Mouse (Mus musculus) adrenal gland, postnatal 25 days (tissue): Measurements from ENCODE around the gene Zbtb34. TPM values are rescaled to one million over a fixed set of nuclear protein-coding genes. Genes with fewer than 3 reads are reported as not detected.

Experiments used
- DNase-seq: peaks from one replicate; pipeline ENCODE4 v3.0.0; 2021; ENCODE audit warnings: mixed read lengths
- total RNA-seq: library from RNA; stranded (reverse); gene quantifications from 2 replicates; pipeline ENCODE4 v1.2.3, GENCODE M21; 2021

The Zbtb34 gene
- total RNA-seq, 1 experiment from 2014 or later: 12.5 TPM

DNA sequence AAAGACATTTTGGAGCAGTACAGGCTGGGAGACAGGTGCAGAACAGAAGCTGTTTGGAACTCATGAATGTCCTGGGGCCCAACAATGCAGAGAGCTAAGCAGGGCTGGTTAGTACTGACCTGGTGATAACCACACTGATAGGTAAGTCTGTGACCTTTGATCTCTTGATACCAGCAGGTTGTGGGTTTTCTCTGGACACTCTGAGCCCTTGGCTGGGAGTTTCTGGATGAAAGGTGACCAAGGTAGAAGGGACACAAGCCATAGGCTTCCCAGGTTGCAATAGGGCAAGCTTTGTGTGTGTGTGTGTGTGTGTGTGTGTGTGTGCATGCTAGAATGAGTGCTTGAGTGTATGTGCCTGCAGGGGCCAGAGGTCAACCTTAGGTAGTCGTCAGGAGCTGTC, 15.7 kb upstream of the Zbtb34 start:
- no peak for DNase-seq

- no peak for DNase-seq
Measured at GRCm38 (mm10) chr2:33445741-33446140, 14.6 kb upstream of the Zbtb34 start.

- no peak for DNase-seq
Measured at GRCm38 (mm10) chr2:33444862-33445261, 13.7 kb upstream of the Zbtb34 start.

- peak; percentile 97 for DNase-seq
Measured at GRCm38 (mm10) chr2:33444358-33444757, 13.2 kb upstream of the Zbtb34 start.

GRCm38 (mm10) chr2:33442701-33443100, 11.6 kb upstream of the Zbtb34 start:
- no peak for DNase-seq

- no peak for DNase-seq
Measured at GRCm38 (mm10) chr2:33440893-33441292, 9.8 kb upstream of the Zbtb34 start.

DNA sequence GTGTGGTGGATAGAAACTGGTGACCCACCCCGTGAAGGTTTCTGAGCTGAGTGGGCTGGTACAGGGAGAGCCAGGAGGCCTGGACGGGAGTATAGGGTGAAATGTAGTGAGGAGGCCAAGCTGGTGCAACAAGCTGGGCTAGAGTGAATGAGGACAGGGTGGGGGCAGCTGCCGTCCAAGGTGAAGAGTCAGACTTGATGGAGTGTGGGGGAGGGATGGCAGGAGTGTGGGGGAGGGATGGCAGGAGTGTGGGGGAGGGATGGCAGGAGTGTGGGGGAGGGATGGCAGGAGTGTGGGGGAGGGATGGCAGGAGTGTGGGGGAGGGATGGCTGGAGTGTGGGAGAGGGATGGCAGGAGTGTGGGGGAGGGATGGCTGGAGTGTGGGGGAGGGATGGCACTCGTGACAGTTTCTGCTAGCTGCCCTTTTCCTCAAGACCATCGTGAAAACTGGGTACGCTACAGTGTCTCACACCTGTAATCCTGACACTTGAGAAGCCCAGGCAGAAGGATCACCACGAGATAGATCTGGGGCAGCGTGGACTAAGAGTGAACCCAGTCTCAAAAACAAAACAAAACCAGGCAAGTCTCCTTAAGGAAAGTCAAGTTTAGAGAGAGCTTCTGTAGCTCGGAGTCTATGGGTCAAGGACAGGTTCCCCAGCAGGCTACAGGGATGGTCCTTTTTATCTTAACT, 9.0 kb upstream of the Zbtb34 start:
- DNase-seq: no peak

GRCm38 (mm10) chr2:33439471-33439881, 8.4 kb upstream of the Zbtb34 start:
- DNase-seq: no peak

- DNase-seq: no peak
Measured at GRCm38 (mm10) chr2:33438377-33438776, 7.3 kb upstream of the Zbtb34 start.

- DNase-seq: no peak
Measured at GRCm38 (mm10) chr2:33437184-33437583, 6.1 kb upstream of the Zbtb34 start.

DNA sequence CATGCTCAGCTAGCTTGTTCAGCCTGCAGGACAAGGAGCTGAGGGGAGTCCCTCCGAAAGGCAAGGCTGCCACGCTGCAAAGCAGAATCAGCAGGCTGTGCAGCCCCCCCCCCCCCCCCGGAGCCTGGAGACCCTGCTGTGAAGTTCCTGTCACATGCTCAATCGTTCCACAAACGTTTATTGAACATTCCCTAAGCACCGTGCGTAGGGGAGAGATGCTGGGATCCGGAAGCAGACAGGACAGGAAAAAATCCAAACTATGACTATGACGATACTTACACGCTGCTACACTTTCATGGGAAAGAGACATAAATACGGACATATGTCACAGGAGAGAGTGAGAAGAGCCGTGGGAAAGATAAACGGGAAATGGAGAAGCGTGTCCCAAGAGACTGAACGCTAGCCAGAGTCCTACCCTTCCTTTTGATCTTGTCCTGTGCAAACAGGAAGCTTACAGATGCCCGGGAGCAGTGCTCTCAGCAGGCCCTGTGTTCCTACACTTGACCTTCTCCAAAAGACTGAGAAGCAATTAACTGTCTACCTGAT, 5.0 kb upstream of the Zbtb34 start:
- DNase-seq: no peak

- DNase-seq: no peak
Measured at GRCm38 (mm10) chr2:33435036-33435650, 4.0 kb upstream of the Zbtb34 start.

DNA sequence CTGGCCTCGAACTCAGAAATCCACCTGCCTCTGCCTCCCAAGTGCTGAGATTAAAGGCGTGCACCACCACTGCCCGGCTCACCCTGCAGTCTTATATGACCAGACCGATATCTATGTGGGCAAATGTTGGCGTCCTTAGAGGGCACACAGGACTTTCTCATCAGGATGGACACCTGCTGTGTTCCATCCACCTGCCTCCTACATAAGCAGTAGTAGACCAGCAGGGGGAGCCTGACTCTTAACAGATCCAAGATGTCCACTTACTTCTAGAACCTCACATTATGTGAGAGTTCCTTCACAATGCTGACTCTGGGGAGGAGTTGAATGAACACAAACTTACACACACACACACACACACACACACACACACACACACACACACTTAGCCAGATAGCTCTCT, 1.8 kb upstream of the Zbtb34 start:
- DNase-seq: peak; percentile 35

GRCm38 (mm10) chr2:33430081-33430770, 898 bp downstream of the Zbtb34 start:
- no peak for DNase-seq

DNA sequence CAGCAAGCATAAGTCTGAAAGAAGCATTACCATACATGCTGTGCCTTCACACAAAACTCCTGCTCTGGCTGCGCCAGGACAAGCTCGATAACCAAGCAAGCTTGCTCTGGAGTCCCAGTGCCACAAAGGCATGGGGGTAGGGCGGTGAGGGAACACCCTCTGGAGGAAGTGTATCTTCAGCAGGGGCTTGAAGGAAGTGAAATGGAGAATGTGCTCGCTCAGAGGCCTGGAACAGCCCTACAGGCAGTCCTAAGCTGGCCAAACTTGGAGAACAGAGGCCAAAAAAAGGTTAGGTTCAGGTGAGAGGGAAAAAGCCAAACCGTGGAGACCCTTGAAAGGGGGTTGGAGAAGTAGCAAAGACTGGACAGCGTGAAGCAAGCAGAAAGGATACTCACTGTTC, 1.8 kb downstream of the Zbtb34 start:
- no peak for DNase-seq

- no peak for DNase-seq
Measured at GRCm38 (mm10) chr2:33426640-33427398, 4.3 kb downstream of the Zbtb34 start.

GRCm38 (mm10) chr2:33417454-33417853, 13.7 kb downstream of the Zbtb34 start:
- no peak for DNase-seq

GRCm38 (mm10) chr2:33414019-33414418, 17.1 kb downstream of the Zbtb34 start:
- no peak for DNase-seq

DNA sequence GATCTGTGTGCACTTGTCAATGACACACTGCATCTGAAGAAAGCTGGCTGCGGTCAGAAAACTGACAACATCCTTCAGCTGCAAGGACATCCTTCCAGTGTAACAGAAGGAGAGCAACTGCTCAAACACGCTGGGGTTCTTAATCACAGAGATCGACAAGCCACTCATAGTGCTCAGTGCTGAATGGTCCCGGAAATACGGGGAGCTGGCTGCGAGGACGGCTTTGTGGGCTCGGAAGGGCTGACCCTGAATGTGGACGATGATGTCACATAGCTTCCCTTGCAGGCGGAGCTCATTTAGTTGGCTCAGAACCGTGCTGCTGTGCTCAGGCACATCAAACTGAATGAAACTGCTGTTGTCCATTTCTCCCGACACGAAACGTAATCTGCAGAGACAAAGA, 19.0 kb downstream of the Zbtb34 start:
- DNase-seq: peak; percentile 19

GRCm38 (mm10) chr2:33403511-33404003, 27.6 kb downstream of the Zbtb34 start:
- DNase-seq: no peak

DNA sequence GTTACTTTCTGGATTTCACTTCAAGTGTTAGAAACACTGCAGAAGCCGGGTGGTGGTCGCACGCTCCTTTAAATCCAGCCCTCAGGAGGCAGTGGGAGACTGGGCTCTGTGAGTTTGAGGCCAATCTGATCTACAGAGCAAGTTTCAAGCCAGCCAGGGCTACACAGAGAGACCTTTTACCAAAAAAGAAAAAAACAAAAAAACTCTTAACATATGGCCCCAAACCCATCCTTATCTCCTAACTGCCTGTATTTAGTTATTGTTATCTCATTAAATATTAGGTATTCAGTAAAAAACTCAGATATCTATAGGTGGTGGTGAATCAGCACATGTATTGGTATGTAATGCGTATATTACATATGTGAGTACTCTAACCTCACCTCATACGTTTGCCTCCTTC, 28.5 kb downstream of the Zbtb34 start:
- DNase-seq: no peak

GRCm38 (mm10) chr2:33402236-33402635, 28.9 kb downstream of the Zbtb34 start:
- peak; percentile 50 for DNase-seq
